Mouse (Mus musculus) ES-E14 (cell line): ENCODE data around the gene Prdm10.

Experiments
- CHD2 ChIP-seq: IDR thresholded peaks from 2 replicates; pipeline ENCODE4 v1.6.1; 2014; ENCODE audit warnings: mild to moderate bottlenecking, low read depth, low read length, inconsistent platforms
- HCFC1 ChIP-seq: IDR thresholded peaks from 2 replicates; pipeline ENCODE4 v1.6.1; 2012; ENCODE audit warnings: low read length, inconsistent platforms, borderline replicate concordance; ENCODE audit not compliant: insufficient read depth

DNA sequence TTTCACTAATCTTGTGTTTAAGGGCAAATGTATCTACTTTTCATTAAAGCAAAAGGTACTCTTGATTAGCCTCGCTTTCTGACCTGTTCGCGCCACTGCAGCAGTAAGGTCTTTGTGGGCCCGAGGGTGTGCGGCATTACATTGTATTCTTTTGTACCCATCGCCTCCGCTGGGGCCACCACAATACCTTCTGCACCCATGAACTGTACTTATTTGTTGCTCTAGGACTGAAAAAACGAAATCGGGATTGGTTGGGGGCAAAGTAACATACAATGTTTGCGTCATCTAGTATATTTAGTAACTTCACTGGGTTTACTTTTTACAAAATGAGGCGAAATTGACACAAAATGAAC, 1.3 kb downstream of the Prdm10 start:
- TF ChIP-seq HCFC1 = no peak
- TF ChIP-seq CHD2 = no peak
